Mouse (Mus musculus): ENCODE measurements at regions not wholly inside any gene's neighbourhood (a gene's known extent, or its start where the extent isn't known, plus 50 kb on each side); places are given as distances from the start of the nearest gene placed in this dataset.

- in situ Hi-C loops (cut with MboI, MseI), result no loop called here
These were observed 54.9 kb upstream of the Gpc3 start for GRCm38 (mm10) chrX:52668679-52669078.

- in situ Hi-C loops (cut with MboI, MseI), result loop anchor here (10.0 kb wide), 1 partner anchor 96 kb away; no protein-coding TSS in a partner anchor
These were observed 65.3 kb upstream of the Gpc3 start for GRCm38 (mm10) chrX:52679045-52679444.

- in situ Hi-C loops (cut with MboI, MseI), result no loop called here
These were observed 80.6 kb upstream of the Gpc3 start for GRCm38 (mm10) chrX:52694392-52694791.

- in situ Hi-C loops (cut with MboI, MseI), result no loop called here
These were observed 85.9 kb upstream of the Gpc3 start for GRCm38 (mm10) chrX:52699615-52700014.

- in situ Hi-C loops (cut with MboI, MseI), result no loop called here
These were observed 73.5 kb upstream of the Ccdc160 start for GRCm38 (mm10) chrX:52717495-52717894.

- in situ Hi-C loops (cut with MboI, MseI), result no loop called here
These were observed 52.9 kb upstream of the Ccdc160 start for GRCm38 (mm10) chrX:52738116-52738515.

All from T-helper 1 cell (primary cell).